Mouse (Mus musculus) intestine, embryonic 16.5 days (tissue): ENCODE measurements at regions not wholly inside any gene's neighbourhood (a gene's known extent, or its start where the extent isn't known, plus 50 kb on each side); places are given as distances from the start of the nearest gene placed in this dataset.

ENCODE experiments used
- ATAC-seq: fragments of 200-750 bp; cut with Nextera tagmentation; 2 replicates; pipeline ENCODE4 v1.8.0; 2017; ENCODE audit warnings: moderate TSS enrichment, moderate library complexity
- H3K27ac ChIP-seq: fragments of 300-500 bp; sonication (generic); 2 replicates; pipeline ENCODE4 v1.5.1; 2014; ENCODE audit warnings: mild to moderate bottlenecking, low read length
- H3K27me3 ChIP-seq: fragments of 300-500 bp; sonication (generic); replicated peaks from 2 replicates; pipeline ENCODE4 v1.6.1; 2014; ENCODE audit warnings: low read length, control low read depth, mixed read lengths; ENCODE audit not compliant: control insufficient read depth, insufficient read depth
- H3K36me3 ChIP-seq: fragments of 300-500 bp; sonication (generic); 2 replicates; pipeline ENCODE4 v1.6.1; 2014; ENCODE audit warnings: low read length, control low read depth; ENCODE audit not compliant: control insufficient read depth, insufficient read depth
- H3K4me1 ChIP-seq: fragments of 300-500 bp; sonication (generic); 2 replicates; pipeline ENCODE4 v1.6.1; 2014; ENCODE audit warnings: low read length, control low read depth, mixed read lengths; ENCODE audit not compliant: control insufficient read depth, insufficient read depth
- H3K4me2 ChIP-seq: fragments of 300-500 bp; sonication (generic); 2 replicates; pipeline ENCODE4 v1.6.1; 2014; ENCODE audit warnings: low read depth, low read length, control low read depth
- H3K4me3 ChIP-seq: fragments of 300-500 bp; sonication (generic); 2 replicates; pipeline ENCODE4 v1.5.1; 2014; ENCODE audit warnings: mild to moderate bottlenecking, low read length
- H3K9ac ChIP-seq: fragments of 300-500 bp; sonication (generic); 2 replicates; pipeline ENCODE4 v1.6.1; 2014; ENCODE audit warnings: low read depth, low read length
- H3K9me3 ChIP-seq: fragments of 300-500 bp; sonication (generic); 2 replicates; pipeline ENCODE4 v1.6.1; 2016; ENCODE audit warnings: low read length, control low read depth; ENCODE audit not compliant: control insufficient read depth
- WGBS: fragments of 180-500 bp; shearing (Covaris S2); extraction: QIAGEN DNeasy Blood & Tissue Kit; methylation state at CpG from one replicate; pipeline ENCODE4 v1.1.7; 2014; 5-methylcytosine and 5-hydroxymethylcytosine counted together

DNA sequence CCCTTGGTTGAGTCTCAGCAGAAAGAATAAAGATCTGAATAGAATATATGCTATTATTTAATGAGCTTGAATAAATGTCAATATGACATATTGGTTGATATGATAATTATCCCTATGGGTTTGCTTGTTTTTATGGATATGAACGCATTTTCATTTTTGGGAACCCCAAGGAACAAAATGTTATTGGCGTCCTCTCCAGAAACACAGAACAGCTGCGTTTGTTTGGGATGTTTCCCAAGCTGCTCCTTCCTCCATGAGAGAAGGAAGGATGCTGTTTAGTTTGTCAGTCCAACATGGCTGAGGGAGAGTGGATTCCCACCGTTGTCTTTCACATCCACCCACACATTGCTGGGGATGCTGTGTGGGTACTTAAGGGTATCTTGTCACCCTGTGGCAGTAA is 89.9 kb upstream of the Osmr start:
- ATAC-seq: no peak
- Histone ChIP-seq H3K4me2 (no peak overlapping the region), H3K27ac (no peak overlapping the region), H3K36me3 (no peaks in the 10 kb centered on the region), H3K9me3 (no peaks in the 10 kb centered on the region), H3K4me1 (no peaks in the 10 kb centered on the region), H3K4me3 (no peak overlapping the region), H3K27me3 (no peaks in the 10 kb centered on the region), H3K9ac (no peak overlapping the region)
- 72% methylated on average over 4 of the region's 4 CpGs for WGBS

DNA sequence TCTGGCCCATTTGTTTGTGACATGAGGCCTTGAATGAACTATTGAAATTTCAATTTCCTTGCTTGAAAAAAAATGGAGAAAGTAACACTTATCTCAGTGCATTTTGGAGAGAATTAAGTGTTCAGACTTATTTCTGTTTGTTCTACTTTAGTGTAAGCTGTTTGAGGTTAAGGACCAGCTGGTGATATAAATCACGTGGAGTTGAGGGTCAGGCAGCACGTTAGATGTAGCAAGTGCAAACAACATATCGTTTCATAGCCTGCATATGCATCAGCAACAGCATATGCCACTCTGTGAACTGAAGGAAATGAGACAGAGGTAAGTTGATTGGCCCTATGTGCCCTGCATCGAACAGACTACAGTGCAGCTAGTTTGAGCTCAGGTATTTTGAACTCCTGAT is 90.7 kb upstream of the Osmr start:
- ATAC-seq: no peak

DNA sequence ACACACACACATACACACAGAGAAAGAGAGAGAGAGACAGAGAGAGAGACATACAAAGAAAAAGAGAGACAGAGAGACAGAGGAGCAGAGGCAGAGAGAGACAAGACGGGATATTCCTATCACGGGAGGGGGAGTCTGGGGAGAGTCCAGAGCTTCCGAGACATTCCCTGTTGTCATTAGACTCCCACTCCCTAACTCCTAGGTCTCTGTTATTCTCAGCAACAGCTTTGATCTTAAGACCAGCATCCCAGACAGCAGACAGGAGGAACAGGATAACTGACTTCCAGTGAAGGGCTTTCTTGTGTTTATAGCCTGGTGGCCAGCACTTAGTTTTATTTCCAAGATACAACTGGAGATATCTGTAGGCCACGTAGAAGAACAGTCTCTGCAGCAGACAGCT is 99.6 kb upstream of the Osmr start:
- Histone ChIP-seq H3K36me3 (no peaks in the 10 kb centered on the region), H3K27ac (no peak overlapping the region), H3K9me3 (no peaks in the 10 kb centered on the region), H3K9ac (no peak overlapping the region), H3K27me3 (no peaks in the 10 kb centered on the region), H3K4me2 (no peak overlapping the region), H3K4me3 (no peak overlapping the region), H3K4me1 (no peaks in the 10 kb centered on the region)
- WGBS: 45% methylated on average over 4 of the region's 4 CpGs
- ATAC-seq: no peak

More for the DNA sequence above, 90.7 kb upstream of the Osmr start:
- no peaks in the 10 kb centered on the region for H3K27me3 ChIP-seq
- H3K9ac ChIP-seq: no peak overlapping the region
- H3K4me3 ChIP-seq: no peak overlapping the region
- H3K9me3 ChIP-seq: no peaks in the 10 kb centered on the region
- H3K27ac ChIP-seq: no peak overlapping the region
- 53% methylated on average over 4 of the region's 4 CpGs for WGBS
- H3K36me3 ChIP-seq: no peaks in the 10 kb centered on the region
- H3K4me1 ChIP-seq: no peaks in the 10 kb centered on the region
- no peak overlapping the region for H3K4me2 ChIP-seq

DNA sequence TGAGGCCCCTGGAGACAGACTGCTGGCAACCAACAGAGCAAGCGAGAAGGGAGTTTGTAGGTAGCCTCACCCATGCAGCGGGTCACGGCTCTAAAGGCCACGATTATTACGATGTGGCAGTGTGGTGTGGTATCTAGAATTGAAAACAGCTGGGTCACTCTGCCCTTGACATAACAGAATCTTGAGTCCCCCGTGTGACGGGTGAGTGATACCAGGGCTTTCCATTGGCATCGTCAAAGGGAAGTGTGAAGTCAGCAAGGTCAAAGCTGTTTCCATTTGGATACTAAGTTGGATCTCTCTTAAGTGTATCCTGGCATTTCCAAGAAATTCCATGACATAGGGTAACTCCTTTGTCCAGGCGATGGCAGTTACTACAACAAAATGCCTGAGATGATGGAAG is 106.7 kb upstream of the Osmr start:
- Histone ChIP-seq H3K4me1 (no peaks in the 10 kb centered on the region), H3K36me3 (no peaks in the 10 kb centered on the region), H3K9me3 (no peaks in the 10 kb centered on the region), H3K4me2 (no peak overlapping the region), H3K27ac (no peak overlapping the region), H3K9ac (no peak overlapping the region), H3K4me3 (no peak overlapping the region), H3K27me3 (no peaks in the 10 kb centered on the region)
- ATAC-seq: no peak
- 81% methylated on average over 9 of the region's 9 CpGs for WGBS

DNA sequence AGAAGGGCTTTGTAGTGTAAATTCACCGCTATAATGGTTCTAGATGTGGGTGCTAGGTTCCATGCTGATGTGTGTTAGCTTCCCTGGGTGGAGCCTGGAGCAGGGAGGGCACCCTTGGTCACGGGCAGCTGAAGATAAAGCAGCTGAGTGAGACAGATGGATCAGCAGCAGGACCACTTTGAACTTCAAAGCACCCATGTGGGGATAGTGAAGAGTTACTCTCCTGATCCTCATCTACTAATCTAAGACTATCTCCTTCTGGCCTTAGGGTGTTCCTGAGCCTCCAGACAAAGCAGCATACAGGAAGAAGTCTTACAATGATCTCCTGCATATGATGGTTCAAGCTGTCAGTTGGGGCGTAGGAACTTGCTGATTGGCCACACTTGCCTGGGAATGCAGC is 107.1 kb upstream of the Lifr start:
- no peak overlapping the region for H3K27ac ChIP-seq
- WGBS: 76% methylated on average over 3 of the region's 3 CpGs
- no peak overlapping the region for H3K9ac ChIP-seq
- H3K27me3 ChIP-seq: no peaks in the 10 kb centered on the region
- no peaks in the 10 kb centered on the region for H3K9me3 ChIP-seq
- no peak overlapping the region for H3K4me3 ChIP-seq
- ATAC-seq: no peak
- H3K4me2 ChIP-seq: no peak overlapping the region
- no peaks in the 10 kb centered on the region for H3K4me1 ChIP-seq
- H3K36me3 ChIP-seq: no peaks in the 10 kb centered on the region

DNA sequence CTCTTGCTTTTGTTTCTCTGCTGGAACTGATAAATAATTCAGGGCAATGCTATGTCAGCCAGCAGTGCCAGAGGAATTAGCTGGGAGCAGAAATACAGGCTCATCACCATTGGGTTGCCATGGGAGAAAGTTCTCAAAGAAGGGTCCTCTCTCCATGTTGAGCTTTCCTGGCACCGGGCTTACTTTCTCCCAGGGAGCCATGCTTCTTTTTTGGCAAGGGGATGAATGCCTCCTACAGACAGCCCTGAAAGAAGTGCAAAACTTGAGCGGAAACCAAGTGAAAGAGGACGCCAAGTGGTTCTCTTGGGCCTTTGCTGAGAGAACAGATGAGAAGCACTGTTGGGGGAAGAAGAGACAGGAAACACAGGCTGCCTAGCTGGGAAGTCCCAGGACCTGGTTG is 102.2 kb upstream of the Lifr start:
- no peak overlapping the region for H3K9ac ChIP-seq
- H3K4me3 ChIP-seq: no peak overlapping the region
- WGBS: 77% methylated on average over 3 of the region's 3 CpGs
- H3K36me3 ChIP-seq: no peaks in the 10 kb centered on the region
- no peak for ATAC-seq
- H3K27me3 ChIP-seq: no peaks in the 10 kb centered on the region
- H3K9me3 ChIP-seq: no peaks in the 10 kb centered on the region
- H3K4me1 ChIP-seq: no peaks in the 10 kb centered on the region
- H3K27ac ChIP-seq: no peak overlapping the region
- H3K4me2 ChIP-seq: no peak overlapping the region

DNA sequence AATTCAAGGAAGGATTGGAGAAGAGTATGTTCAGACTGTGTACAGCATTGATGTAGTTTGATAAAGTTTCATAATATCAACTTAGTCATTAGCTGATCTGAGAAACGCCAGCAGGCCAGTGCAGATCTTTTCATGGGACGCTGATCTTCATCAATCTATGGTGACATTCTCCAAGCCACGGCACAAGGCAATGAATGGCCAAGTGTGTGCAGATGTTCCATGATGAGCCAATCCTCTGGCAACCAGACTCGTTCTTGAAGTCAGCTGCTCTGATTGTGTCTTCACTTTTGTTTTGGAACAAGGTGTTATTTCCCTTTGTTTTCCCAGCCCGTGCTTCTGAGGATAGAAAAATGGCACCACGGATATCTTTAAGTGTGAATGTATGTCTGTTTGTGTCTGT is 101.3 kb upstream of the Lifr start:
- 76% methylated on average over 6 of the region's 6 CpGs for WGBS
- no peak overlapping the region for H3K9ac ChIP-seq
- ATAC-seq: no peak
- H3K4me2 ChIP-seq: no peak overlapping the region
- no peaks in the 10 kb centered on the region for H3K27me3 ChIP-seq
- no peaks in the 10 kb centered on the region for H3K9me3 ChIP-seq
- H3K36me3 ChIP-seq: no peaks in the 10 kb centered on the region
- no peak overlapping the region for H3K4me3 ChIP-seq
- H3K4me1 ChIP-seq: no peaks in the 10 kb centered on the region
- H3K27ac ChIP-seq: no peak overlapping the region

DNA sequence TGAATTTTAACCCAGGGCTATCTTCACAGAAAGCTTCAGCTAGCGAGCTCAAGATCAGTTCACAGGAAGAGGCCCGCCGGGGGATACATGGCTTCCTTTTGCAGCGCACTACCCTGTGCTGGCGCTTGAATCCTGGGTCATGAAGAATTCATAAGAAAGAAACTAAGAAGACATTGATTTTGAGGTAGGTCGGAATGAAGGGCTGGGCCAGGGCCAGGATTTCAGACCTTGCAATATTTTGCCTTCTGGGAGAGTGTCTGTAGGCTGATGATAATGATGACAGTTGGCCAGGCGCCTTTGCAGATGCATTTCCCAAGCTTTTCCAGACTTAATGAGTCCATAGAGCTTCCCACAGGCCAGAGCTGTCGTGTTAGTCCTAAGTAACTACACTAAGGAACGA is 97.2 kb upstream of the Lifr start:
- no peak overlapping the region for H3K9ac ChIP-seq
- H3K27me3 ChIP-seq: no peaks in the 10 kb centered on the region
- H3K9me3 ChIP-seq: no peaks in the 10 kb centered on the region
- H3K4me1 ChIP-seq: no peaks in the 10 kb centered on the region
- H3K4me2 ChIP-seq: no peak overlapping the region
- 72% methylated on average over 9 of the region's 9 CpGs for WGBS
- H3K27ac ChIP-seq: no peak overlapping the region
- no peaks in the 10 kb centered on the region for H3K36me3 ChIP-seq
- ATAC-seq: no peak
- H3K4me3 ChIP-seq: no peak overlapping the region

DNA sequence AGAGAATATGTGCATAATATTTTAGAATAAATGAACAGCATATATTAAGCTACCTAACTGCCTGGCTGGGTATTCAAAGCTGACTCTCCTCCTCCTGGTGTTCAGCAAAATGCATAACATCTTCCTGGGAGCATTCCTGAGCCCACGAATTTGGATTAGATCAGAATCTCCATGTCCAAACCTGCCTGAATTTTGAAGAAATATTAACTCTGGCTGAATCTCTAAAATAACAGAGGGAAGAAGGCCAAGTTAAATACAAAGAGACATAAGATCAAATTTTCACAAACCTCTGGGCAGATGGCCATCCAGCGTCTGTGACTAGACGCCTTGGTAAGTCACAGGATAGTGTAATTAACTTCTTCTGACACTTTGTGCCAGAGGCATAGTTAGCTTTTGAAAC is 95.2 kb upstream of the Lifr start:
- H3K27ac ChIP-seq: no peak overlapping the region
- H3K36me3 ChIP-seq: no peaks in the 10 kb centered on the region
- 67% methylated on average over 3 of the region's 3 CpGs for WGBS
- no peak for ATAC-seq
- no peaks in the 10 kb centered on the region for H3K9me3 ChIP-seq
- no peak overlapping the region for H3K4me3 ChIP-seq
- no peak overlapping the region for H3K9ac ChIP-seq
- H3K27me3 ChIP-seq: no peaks in the 10 kb centered on the region
- no peaks in the 10 kb centered on the region for H3K4me1 ChIP-seq
- no peak overlapping the region for H3K4me2 ChIP-seq

DNA sequence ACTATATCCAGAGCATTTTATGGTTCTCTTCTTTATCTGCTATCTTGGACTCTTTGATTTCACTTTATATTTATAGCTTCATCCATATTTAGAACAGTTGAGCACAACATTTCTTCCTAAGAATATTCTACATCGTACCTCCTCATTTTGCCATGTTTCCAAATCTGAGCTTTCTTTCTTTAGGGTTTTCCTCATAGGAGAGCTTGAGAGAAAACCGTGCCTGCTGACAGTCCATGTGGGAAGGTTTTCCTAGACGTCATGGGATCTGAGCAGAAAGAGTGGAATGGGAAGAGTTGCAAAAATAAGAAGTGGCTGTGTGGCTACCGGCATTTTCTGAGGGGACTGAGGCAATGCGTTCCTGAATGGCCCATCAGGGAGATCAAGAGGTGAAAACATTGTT is 92.5 kb upstream of the Lifr start:
- WGBS: 84% methylated on average over 5 of the region's 5 CpGs
- Histone ChIP-seq H3K27ac (no peak overlapping the region), H3K9me3 (no peaks in the 10 kb centered on the region), H3K4me2 (no peak overlapping the region), H3K36me3 (no peaks in the 10 kb centered on the region), H3K4me1 (no peaks in the 10 kb centered on the region), H3K27me3 (no peaks in the 10 kb centered on the region), H3K4me3 (no peak overlapping the region), H3K9ac (no peak overlapping the region)
- ATAC-seq: no peak
